Mouse (Mus musculus) heart, postnatal 4 days (tissue): ENCODE results near the gene Zfp988. TPM values are rescaled to one million over a fixed set of nuclear protein-coding genes. Genes with fewer than 3 reads are reported as not detected.
"Not testable (repeated sequence)": the region's sequence is repeated elsewhere in the genome, so short reads cannot be mapped to it uniquely, and the experiment has no call there.

Experiments
- DNase-seq: peaks from one replicate; pipeline ENCODE4 v3.0.0; 2021
- total RNA-seq, 2 experiments: library from RNA; stranded (reverse); gene quantifications; 2 replicates each; pipeline ENCODE4 v1.2.3; 2021

Gene Zfp988
- total RNA-seq, 2 experiments from 2014 or later = 0.12 TPM; not detected in 1

- DNase-seq = not testable (repeated sequence)
These were observed 39.6 kb downstream of the Zfp988 start for GRCm38 (mm10) chr4:147345061-147345554.

GRCm38 (mm10) chr4:147346361-147347035, 41.0 kb downstream of the Zfp988 start:
- not testable (repeated sequence) for DNase-seq

GRCm38 (mm10) chr4:147347300-147347699, 41.8 kb downstream of the Zfp988 start:
- DNase-seq = not testable (repeated sequence)

- DNase-seq = not testable (repeated sequence)
These were observed 42.4 kb downstream of the Zfp988 start for GRCm38 (mm10) chr4:147347880-147348279.

GRCm38 (mm10) chr4:147348401-147348800, 42.9 kb downstream of the Zfp988 start:
- not testable (repeated sequence) for DNase-seq

GRCm38 (mm10) chr4:147348906-147349686, 43.6 kb downstream of the Zfp988 start:
- DNase-seq = not testable (repeated sequence)

- not testable (repeated sequence) for DNase-seq
These were observed 44.4 kb downstream of the Zfp988 start for GRCm38 (mm10) chr4:147349687-147350415.

- DNase-seq = not testable (repeated sequence)
These were observed 45.1 kb downstream of the Zfp988 start for GRCm38 (mm10) chr4:147350541-147350940.

- DNase-seq = not testable (repeated sequence)
These were observed 46.0 kb downstream of the Zfp988 start for GRCm38 (mm10) chr4:147351376-147351980.

GRCm38 (mm10) chr4:147353626-147354025, 48.2 kb downstream of the Zfp988 start:
- not testable (repeated sequence) for DNase-seq

GRCm38 (mm10) chr4:147356042-147356441, 50.6 kb downstream of the Zfp988 start:
- not testable (repeated sequence) for DNase-seq

GRCm38 (mm10) chr4:147357195-147357594, 51.7 kb downstream of the Zfp988 start:
- DNase-seq = not testable (repeated sequence)

GRCm38 (mm10) chr4:147361003-147361402, 55.5 kb downstream of the Zfp988 start, which contains the start of gene Zfp978:
TSS of gene Zfp978 (plus strand) at chr4:147361303.
- DNase-seq = not testable (repeated sequence)

GRCm38 (mm10) chr4:147361872-147362271, 56.4 kb downstream of the Zfp988 start:
- not testable (repeated sequence) for DNase-seq

- not testable (repeated sequence) for DNase-seq
These were observed 64.1 kb downstream of the Zfp988 start for GRCm38 (mm10) chr4:147369564-147369963.

GRCm38 (mm10) chr4:147383199-147383598, 77.7 kb downstream of the Zfp988 start:
- not testable (repeated sequence) for DNase-seq

Other genes with a start within 250 kb of the Zfp988 start
- 10 to 100 TPM; 11.3 to 13.1 TPM for gene Zfp991, start 173.6 kb upstream of the Zfp988 start, total RNA-seq
- under 1 TPM; 0.31 to 0.34 TPM for gene Zfp978, start 55.6 kb downstream of the Zfp988 start, total RNA-seq
- gene Zfp982, start 186.7 kb downstream of the Zfp988 start, total RNA-seq = 1 to 10 TPM; 6.0 to 6.7 TPM
- under 1 TPM; 0.33 to 0.72 TPM for gene Gm16503, start 234.5 kb downstream of the Zfp988 start, total RNA-seq
- under 1 TPM; 0.12 to 0.34 TPM for gene Zfp985, start 247.6 kb downstream of the Zfp988 start, total RNA-seq